Mouse (Mus musculus) c-Kit-positive CD71-positive TER-119-negative erythroid progenitor cells, embryonic 14.5 days (primary cell): Measurements from ENCODE around the gene Sept9.
"Not testable (repeated sequence)": the region's sequence is repeated elsewhere in the genome, so short reads cannot be mapped to it uniquely, and the experiment has no call there.

Source experiments
- DNase-seq: peaks from one replicate; pipeline ENCODE4 v3.0.0-alpha.2; 2013; ENCODE audit warnings: low read depth

The Sept9 gene

GRCm38 (mm10) chr11:117325468-117326139 lies 126.1 kb downstream of the Sept9 start:
- no peak for DNase-seq

DNA sequence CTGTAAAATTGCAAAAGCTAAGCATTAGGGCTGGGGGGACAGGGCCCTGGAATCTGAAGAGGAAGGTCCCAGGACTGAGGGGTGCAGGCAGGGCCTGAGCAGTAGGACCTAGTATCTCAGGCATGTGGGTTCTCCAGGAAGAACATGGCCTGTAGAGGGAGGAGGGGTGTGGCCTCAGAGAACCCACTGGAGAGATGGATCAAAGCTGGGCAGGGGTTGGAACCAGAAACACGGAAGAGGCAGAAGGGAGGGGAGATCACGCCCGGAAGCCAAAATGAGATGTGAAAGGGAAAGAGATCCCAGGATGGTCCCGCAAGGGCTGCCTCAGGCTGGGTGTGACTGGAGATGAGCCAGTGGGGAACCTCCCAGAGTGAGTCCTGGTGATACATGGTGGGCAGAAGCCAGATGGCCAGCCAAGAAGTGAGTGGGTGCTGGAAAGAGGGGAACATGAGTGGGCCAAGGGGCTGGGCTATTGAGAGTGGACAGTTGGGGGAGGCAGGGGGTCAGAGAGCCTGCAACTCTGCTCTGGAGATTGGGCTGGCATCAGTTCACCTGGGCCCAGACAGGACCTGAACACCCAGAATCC lies 126.8 kb downstream of the Sept9 start:
- DNase-seq = no peak

GRCm38 (mm10) chr11:117326867-117327600 lies 127.6 kb downstream of the Sept9 start:
- no peak for DNase-seq

DNA sequence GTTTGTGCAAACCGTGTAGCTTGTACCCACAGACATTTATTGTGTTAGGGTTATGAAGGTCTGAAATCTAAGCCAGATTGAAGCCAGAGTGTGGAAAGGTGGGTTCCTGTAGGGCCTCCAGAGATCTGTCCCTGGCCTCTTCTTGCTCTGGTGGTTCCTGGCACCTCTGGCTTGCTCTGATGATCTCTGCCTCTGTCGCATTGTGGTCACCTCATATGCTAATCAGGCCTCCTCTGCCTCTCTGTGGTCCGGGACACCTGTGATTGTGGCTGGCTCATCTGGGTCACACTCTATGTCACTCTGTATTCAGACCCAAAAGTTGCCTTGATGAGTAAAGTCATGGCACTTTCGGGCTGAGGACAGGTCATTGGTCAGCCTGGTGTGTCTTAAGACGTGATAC lies 128.2 kb downstream of the Sept9 start:
- no peak for DNase-seq

DNA sequence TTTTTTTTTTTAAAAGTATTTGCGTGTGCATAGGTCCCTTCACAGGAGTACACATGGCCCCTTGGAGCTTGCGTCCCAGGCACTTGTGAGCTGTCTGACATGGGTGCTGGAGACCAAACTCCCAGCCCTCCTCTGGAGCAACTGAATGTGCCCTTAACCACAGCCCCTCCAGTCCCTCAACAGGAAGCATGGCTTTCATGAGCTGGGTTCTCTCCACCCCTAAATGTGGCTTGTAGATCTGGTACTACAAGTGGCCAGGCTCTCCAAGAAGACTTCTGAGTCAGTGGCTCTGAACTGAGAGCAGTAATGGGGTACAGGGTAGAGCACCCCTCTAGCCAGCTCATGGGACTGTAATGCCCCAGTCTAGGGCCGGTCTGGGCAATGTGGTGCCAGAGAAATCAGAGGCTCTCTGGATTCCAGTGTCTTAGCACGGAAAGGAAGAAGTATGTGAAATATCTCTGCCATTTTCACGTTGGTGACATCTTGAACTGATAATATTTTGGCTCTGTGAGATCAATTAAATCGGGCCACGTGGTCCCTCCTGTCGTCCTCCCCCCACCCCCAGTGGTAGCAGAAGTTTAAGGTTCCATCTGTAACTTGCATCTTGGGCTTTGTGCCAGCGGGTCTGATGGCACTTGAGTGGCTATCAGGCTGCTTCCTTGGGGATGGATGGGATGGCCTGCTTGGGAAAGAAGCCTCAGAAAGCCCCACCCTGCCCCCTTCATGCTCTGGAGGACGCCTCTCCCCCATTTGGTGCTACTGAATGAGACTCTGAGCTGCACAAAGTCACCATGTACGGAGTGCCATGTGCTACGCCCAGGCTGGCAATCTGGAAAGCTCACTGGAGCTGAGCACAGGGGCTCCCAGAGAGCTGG lies 130.9 kb downstream of the Sept9 start:
- no peak for DNase-seq

GRCm38 (mm10) chr11:117330951-117331254 lies 131.4 kb downstream of the Sept9 start:
- DNase-seq = no peak

- DNase-seq = no peak
Measured at GRCm38 (mm10) chr11:117331361-117332241, 132.1 kb downstream of the Sept9 start.

DNA sequence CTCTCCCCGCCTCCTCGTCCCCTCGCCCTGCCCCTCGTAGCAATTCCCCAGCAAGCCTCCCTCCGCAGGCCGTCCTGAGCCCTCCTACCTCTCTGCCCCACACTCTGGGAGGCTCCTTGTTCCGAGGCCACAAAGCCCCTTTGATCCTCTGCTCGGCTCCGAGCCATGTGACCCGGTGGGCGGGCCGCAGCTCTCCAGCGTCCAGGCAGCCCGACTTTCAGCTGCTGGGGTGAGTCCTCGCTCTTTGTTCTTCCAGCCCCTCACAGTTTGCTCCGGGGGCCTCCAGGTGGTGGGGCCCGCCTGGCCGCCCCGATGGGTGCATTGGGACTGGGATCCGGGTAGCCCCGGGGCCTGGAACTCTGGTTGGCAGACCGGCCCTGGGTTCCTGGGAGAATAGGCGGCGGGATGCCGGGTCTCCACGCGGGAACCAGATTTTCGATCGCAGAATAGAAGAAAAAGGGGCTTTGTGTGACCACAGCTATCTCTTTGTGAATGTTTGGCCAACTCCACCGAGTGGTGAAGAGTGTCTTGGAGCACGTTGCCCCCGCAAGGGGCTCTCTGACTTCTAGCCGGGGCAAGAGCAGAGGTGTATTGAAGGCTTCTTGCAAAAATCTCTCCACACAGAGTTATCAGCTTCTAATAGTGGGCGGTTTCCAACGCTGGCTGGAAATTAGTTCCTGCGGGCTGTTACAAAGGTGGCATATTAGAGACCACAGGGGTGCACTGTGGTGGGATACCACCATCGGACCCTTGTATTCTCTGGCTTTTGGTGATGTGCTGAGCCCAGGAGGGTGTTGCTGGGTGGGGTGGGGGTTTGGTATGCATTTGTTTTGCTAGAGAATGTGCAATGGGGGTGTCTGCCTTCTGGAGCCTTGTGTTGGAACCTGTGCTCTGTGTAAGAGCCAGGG lies 133.0 kb downstream of the Sept9 start:
- DNase-seq = no peak

GRCm38 (mm10) chr11:117333150-117333715 lies 133.8 kb downstream of the Sept9 start:
- no peak for DNase-seq

DNA sequence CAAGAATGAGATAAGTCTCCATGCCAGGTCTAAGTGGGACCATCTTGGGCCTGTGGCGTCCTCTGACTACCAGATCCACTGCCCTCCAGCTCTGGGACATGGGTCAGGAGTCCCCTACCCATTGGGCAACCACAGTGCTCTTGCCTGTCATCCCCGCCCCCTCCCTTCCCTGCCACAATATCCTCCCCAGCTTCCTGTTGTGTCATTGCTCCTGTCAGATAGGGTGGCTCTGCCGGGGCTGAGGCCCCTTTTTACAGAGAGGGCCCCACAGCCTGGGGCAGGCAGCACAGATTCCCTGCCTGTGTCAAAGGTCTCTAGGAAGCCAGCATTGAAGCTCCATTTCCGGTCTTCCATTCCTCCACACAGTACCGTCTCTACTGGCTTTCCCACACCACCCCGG lies 134.6 kb downstream of the Sept9 start:
- DNase-seq = no peak

DNA sequence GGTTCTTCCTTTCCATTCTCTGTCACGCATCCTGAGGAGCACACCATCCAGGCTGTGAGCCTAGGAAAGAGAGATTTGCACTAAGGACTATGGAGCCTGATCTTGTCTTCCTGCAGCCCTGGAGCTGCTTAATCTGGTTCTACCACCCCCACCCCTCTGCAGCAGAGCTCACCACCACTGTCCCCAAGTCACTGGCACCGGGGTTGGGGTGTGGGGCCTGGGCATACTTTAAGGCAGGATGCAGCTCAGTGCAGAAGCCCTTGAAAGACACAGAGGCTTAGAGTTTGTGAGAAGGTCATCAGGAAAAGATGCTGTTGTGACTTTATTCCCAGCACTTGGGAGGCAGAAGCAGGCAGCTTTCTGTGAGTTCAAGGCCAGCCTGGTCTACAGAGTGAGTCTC lies 135.7 kb downstream of the Sept9 start:
- no peak for DNase-seq

GRCm38 (mm10) chr11:117336081-117336788 lies 136.8 kb downstream of the Sept9 start:
- DNase-seq = no peak

GRCm38 (mm10) chr11:117337749-117338148 lies 138.3 kb downstream of the Sept9 start:
- DNase-seq = no peak

DNA sequence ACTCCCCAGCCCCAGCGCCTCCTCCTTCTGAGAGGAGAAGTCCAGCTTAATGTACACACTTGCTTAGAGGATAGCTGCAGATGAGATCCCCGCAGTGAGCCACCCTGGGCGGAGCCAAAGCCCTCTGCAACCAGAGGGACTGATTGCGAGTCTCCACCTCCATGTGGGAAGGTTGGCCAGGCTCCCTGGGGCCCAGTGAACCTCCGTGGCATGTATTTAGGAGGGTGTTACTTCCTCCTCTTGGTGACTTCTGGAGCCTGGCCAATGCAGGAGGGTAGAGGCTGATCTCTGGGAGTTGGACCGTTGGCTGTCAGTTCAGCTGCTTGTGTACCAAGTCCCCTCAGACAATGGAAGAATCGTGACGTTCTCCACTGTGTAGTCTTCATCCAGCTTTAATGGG lies 139.0 kb downstream of the Sept9 start:
- DNase-seq = no peak

DNA sequence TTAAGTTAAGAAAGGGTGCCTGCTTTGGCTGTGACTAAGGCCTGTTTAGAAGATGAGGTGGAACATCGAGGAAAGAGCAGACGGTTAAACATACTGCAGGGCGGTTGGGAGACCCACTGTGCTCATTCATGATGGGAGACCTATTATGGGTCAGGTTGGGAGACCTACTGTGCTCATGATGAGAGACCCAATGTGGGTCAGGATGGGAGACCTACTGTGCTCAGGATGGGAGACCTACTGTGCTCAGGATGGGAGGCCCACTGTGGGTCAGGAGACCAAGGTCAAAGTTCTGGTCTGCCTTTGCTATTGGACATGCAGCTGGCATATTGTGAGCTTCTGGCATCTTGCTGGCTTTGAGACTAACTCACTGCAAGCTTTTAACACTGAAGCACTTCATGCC lies 139.6 kb downstream of the Sept9 start:
- DNase-seq = no peak

- DNase-seq = no peak
Measured at GRCm38 (mm10) chr11:117341218-117341617, 141.8 kb downstream of the Sept9 start.

- DNase-seq = no peak
Measured at GRCm38 (mm10) chr11:117342076-117342475, 142.6 kb downstream of the Sept9 start.

DNA sequence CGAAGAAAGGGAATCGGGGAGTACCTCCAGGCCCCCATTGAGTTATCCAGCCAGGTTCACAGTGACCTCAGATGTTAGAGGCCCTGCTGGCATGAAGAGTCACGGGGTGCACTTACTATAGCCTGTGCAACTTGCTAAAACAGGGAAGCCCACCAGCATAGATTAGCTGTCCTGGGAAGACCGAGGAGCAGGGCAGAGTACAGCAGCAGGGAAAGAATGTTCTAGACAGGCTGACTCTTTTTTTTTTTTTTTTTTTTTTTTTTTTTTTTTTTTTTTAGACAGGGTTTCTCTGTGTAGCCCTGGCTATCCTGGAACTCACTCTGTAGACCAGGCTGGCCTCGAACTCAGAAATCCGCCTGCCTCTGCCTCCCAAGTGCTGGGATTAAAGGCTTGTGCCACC lies 143.0 kb downstream of the Sept9 start:
- not testable (repeated sequence) for DNase-seq

DNA sequence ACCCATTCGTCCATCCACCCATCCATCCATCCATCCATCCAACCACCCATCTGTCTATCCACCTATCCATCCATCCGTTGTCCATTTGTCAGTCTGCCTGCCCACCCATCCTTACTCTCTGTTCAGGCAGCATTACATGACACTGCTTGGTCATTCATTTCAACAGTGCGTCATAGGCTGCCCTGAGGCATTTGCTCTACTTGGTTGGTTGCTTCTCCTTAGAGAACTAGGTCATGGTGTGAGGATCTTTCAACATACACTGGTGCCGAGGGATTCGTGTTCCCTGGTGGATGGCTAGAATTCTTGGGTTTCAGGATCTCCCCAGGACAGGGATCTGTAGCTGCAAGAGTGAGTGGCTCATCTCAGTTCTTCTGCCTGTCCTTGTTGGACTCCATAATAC lies 144.3 kb downstream of the Sept9 start:
- no peak for DNase-seq
